Mouse (Mus musculus) embryo, embryonic 10.5 days (tissue): ENCODE results near the gene Nom1.
"Not testable (repeated sequence)": the region's sequence is repeated elsewhere in the genome, so short reads cannot be mapped to it uniquely, and the experiment has no call there.

Experiments used
- DNase-seq: peaks from one replicate; pipeline ENCODE4 v3.0.0-alpha.2; 2015; ENCODE audit warnings: low spot score

Nom1 gene

DNA sequence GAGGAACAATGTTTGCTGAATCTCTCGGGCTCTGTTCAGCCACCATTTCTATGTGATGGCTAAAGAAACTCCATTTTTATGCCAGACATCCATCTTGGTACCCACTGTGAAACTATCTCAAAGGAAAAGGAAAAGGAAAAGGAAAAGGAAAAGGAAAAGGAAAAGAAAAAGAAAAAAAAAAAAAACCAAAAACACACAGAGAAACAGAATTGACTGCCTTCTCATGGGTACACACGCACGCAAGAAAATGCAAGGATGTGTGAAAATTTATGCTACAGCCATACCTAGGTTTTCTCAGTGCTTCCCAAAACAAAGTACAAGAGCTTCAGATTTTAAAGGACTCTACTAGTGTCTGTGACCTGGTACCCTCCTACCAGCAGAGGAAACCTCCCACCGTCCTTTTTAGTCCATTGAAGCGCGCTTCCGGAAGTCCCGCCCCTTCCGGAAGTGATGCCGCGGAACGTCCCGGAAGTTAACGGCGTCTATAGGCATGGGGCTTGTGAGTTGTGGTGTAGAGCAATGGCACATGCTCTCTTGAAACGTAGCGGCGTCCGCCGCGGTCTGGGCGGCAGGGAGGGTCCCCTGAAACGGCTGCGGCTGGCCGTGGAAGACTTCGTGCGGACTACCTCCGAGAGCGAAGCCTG, at the start of gene Nom1:
Nom1 (plus strand) TSS at position 437 of the 644 bp plus-strand sequence.
- DNase-seq: peak; percentile 96

DNA sequence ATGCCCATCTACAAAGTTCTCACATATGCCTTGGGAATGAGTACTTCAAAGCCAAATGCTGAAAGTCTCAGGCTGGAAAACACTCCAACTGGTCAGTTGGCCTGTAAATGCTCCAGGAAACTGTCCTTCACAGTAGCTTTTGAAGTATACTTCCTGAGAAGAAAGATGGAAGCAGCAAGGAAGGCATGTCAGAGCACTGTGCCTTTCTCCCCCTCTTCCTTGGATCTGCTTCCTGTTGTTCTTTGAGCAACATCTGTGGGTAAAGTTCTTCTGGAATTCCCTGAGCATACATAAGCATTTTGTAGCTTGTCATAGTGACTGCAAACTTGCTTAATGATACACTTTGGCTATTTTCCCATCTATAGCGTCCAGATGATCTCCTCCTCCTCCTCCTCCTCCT, 46.9 kb upstream of the Nom1 start:
- no peak for DNase-seq

DNA sequence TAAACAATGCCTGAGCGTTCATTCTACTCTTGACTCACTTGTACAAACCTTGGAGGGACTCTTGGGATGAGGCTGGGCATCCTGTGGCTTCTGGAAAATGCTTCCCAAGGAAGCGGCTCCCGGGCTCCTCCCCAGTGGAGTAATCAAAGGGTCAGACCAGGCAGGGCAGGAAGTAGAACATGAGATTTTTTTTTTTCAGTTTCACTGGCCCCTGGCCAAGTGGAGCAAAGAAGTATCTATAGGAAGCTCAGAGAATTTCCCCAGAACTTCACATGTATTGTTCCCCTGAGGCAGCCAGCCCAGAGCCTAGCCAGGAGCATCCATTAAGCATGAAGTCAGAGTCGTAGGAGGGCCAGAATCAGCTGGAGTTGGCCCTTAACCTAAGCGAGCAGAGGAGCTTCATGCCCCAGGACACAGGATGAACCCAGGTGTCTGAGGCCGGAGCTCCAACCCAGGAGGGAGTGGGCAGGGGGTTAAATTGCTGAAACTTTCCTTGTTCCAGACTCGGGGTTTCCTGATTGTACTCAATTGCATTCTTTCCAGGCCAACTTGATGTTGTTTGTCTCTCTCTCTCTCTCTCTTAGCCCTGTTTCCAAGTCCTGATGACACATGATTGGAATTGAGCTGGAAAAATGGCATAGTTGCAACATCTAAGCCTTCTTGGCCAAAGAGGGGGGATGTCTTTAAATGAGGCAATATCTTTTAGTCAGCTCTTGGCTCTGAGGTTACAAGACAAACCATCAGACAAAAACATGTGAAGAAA, 46.1 kb upstream of the Nom1 start:
- DNase-seq: no peak

DNA sequence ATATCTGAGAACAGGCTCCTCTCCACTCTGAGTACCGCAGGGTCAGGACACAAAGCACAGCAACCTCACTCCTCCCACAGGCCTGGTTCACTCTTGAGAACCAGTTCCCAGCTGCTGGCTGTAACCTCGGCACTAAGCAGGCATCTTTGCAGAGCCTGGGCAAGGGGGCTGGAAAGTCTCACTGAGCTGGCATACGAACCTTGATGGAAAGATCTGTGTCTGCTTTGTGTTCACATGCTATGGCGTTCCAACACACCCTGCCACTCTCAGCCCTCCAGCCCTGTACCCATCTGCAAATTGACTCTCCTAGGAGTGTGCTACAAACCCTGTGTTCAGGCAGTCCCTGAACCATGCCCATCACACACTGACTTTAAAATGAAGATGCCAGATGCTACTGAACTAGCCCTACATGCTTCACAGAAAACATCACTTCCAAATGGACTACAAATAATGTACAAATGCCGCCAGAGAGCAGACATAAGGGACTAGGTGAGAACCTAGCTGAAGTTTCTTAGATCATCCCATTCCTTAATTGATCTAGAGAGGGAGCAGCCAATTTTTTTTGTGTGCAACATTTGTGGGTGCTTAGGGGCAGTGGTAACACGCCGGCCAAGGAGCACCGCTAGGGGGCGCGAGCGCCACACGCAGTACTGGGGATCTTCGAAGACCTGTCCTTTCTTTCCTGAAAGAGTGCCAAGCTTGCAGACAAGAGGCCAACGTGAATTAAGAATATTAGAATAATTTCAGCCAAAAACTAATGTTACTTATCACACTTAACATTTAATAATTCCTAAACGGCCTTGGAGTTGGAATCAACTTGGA, 45.3 kb upstream of the Nom1 start:
- peak; percentile 80 for DNase-seq

DNA sequence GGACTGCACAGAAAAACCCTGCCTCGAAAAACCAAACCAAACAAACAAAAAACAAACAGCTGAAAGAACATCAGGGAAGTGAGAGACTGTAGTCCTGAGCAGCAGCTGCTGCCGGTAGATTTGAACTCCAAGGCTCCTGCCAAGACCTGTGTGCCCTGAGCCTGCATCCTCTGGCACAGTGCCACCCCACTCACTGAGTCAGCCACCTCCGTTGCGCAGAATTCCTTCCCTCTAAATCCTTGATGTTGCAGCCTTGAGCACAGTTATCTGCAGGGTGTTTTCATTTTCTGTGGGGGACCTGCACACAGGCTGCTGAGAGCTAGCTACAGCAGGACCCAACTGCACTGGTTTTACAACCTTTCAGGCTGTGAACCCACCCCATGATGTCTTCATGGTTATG, 36.0 kb upstream of the Nom1 start:
- no peak for DNase-seq

DNA sequence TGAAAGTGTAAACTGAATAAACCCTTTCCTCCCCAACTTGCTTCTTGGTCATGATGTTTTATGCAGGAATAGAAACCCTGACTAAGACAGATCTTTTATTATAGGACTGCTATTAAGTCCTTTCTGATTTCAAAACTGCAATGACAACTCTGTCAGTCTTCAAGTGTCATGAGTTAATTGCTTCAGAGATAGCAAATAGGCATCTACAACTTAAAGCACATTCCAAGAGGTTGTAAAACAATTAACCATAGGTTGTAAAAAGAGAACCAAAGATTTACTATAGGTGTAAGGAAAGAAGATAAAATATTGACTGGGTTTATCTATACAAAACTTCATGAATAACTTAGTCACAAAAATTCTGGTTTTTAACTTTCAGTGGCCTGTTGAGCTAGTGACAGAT, 23.6 kb upstream of the Nom1 start:
- no peak for DNase-seq

DNA sequence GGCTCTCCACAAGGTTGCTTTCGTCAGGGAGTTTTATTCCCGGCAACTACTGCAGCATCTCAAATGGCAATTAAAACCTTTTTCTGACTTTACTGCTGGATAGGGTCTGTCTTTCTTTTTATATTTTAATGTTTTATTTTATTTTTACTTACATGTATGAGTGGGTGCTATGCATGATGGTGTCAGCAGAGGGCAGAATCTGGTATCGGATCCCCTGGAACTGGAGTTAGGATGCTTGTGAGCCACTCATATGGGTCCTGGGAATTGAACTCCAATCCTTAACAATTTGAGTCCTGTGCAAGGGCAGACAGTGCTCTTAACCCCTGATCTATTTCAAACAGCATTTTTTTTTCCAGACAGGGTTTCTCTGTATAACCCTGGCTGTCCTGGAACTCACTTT, 21.4 kb upstream of the Nom1 start:
- DNase-seq: peak; percentile 11

DNA sequence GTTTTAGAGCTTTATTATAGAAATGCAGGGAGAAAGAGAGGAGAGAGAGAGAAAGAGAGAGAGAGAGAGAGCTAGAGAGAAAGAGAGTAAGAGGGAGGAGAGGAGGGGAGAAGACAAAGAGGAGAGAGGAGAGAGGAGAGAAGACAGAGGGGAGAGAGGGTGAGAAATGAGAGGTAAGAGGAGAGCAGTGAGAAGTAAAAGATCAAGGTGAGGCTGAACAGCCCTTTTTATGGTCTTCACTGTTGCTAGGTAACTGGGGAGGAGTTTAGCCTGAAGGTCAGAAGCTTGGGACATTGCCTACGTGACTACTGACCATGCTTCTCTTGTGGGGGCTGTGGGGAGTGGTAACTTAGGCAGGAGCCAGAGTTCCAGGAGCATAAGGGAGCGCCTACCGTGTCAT, 11.1 kb upstream of the Nom1 start:
- not testable (repeated sequence) for DNase-seq

DNA sequence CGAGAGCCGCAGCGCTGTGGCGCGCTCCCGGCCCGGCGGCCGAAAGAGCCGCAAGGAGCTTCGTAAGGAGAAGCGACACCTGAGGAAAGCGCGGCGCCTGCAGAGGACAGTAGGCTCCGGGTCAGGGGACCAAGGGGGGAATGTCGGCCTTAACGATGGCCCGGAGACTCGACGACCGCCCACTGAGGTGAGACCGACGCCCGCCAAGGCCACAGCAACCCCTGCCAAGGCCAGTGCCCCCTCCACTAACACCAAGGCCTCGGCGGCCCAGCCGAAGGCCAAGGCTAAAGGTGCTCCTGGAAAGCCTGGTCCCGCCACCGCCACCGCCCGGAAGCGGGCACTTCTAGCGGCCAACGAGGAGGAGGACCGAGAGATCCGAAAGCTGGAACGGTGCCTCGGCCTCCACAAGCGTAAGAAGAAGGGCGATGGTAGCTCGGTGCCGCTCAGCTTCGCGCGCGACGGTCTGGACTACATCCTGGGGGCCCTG, 451 bp downstream of the Nom1 start:
- peak; percentile 24 for DNase-seq

DNA sequence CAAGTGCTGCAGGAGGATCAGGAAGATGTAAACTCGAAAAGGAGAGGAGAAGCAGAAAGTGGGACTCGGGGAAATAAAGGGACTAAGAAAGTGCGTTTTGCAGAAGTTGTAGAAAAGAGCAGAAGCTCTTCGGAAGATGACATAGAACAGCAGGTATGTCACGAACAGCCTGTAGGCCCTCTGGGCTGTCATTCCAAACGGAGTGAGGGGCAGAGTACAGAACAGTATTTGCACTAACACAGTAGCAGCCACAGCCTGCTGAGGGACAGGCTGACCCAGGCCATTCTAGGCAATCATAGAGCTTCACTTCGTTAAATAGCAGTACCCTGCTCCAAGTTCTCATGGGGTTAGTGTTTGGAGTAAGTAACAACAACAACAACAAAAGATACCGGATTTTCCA, 1.0 kb downstream of the Nom1 start:
- no peak for DNase-seq

DNA sequence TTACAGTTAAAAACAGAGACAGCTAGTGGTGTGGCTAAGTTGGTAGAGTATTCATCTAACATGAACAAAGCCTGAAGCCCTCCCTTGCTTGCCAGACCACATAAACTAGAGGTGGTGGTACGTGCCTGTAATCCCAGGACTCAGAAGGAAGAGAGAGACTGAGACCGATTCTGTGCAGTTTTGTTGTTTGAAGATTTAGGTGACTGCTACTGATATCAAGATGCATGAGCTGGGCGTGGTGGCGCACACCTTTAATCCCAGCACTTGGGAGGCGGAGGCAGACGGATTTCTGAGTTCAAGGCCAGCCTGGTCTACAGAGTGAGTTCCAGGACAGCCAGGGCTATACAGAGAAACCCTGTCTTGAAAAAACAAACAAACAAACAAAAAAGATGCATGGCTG, 2.3 kb downstream of the Nom1 start:
- DNase-seq: not testable (repeated sequence)

DNA sequence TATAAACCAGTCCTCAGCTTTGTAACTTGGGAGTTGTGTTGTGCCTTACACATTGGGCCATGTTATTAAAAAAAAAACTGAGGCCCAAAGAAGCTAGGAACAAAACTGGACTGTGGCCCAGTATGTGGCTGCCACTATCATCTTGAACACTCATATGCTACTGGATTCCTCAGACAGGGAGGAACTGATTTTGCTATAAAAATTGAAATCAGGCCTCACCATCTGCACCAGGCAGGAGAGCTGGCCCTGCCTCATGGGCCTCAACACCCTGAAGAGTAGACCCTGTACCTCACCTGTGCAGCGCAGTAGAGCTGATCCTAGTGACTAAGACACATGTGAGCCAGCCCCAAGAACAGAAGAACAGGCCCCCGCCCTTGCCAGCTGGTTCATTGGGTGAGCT, 10.8 kb downstream of the Nom1 start:
- DNase-seq: no peak

DNA sequence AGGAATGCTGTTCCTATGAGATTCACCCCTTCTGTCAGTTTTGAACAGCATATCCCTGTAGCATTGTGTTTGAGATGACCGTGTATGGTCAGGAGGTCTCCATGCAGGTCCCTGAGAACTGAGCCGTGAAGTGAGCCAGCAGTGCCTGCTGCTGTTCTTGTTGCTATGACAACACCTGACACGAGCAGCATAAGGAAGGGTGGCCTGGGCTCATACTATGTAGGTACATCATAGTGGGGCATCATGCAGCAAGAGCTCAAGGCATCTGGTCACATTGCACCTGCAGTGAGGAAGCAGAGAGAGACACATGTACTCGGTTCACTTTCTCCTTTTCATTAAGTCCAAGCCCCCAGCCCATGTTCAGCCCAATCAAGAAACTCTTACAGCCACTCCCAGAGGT, 17.9 kb downstream of the Nom1 start:
- no peak for DNase-seq

DNA sequence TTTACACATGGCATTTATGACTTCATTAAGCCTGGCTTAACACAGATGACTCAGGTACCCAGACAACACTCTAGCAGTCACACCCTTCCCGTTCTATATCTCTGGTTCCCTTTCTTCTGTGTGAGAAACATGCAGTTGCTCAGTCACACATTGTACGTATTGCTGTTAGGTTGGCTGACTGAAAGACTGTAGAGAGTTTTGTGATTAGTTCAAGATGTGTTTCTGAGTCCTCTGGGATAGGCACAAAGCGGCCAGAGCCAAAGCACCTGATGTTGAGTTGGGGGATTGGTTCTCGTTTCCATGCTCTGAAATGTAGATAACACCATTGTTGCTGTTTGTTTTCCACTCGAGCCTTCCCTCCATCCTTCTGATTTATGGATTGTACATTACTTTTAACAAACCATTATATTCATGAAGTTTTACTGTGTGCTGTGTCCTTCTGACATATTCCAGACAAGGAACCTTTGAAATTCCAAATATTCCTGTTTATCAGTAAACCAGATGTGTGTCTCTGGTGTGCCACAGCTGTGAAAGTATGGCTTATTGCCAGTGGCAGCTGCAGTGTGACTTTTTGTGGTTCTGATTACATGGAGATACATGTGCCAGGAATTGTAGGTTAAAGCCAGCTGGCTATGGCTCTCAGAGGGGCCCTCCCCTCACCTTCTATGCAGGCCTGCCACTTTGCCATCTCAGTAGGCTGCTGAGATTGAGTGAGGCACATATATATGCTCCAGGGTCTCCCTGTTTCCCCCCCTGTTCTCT, 22.6 kb downstream of the Nom1 start:
- no peak for DNase-seq

DNA sequence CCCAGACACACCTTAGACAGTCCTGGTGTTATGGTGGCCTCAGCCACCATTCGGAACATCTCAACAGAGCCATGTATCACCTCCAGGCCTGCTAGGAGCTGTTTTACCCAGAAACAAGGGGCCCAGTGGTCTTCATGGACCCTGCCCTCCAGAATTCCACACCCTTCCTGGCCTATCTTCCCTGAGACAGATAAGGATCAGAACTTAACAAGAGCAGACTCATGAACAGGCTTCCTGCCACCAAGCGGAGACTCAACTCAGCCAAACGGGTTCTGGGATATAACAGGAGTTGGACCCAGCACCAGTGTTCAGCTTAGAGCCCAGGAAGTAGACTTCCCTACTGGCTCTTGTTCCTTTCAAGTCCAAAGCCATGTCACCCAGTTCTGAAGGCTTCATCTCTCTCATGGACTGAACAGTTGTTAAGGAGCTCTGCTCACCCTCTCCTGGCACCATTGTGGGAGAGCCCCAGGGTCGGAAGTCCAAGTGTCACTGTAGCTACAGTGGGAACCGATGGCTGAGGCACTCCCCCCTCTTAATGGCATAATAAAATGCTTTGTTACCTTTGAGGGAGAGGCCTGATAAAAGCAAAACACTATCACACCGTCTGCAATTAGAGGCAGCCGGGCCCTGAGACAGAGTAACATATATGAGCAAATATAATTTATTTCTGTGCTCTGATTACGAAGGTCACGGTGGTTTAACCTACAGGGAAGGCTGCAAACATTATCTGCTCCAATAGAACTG, 28.7 kb downstream of the Nom1 start:
- no peak for DNase-seq

DNA sequence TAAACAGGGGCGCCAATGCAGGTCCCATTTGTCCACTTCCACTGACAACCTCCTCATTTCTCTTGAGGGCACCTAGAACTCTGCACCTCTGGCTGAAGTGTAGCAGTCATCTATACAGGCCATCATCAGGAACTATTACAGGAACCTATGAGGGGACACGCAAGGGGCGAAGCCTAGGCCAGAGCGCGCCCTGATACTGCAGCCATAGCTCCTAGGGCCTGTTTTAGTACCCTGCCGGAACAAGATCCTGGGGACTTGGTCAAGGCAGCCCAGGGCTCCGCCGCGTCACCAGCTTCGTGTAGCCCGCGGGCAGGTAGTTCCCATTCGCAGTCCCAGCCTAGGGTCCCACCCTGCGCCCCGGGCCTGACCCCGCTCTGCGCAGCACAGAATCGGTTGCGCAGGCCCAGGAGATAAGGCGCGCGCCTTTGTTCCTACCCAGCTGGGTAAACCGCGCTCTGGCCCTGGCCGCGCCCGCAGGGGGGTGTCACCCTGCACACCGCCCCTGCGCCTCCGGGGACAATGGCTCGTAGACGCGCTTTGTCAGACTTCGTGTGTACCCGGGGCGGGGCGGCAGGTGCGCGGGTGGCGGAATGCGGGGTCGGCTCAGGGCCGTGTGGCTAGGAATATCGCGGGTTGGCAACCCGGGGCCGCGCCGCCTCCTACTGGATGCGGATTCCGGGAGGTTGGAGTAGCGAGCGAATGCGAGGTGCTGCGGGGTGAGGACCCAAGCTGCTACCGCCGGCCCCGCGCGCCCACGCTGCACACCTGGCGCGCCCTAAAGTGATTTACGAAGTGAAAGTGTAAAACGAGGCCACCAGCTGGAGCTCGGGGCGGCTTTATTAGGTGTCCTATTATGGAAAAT, 33.3 kb downstream of the Nom1 start:
- DNase-seq: peak; percentile 46

DNA sequence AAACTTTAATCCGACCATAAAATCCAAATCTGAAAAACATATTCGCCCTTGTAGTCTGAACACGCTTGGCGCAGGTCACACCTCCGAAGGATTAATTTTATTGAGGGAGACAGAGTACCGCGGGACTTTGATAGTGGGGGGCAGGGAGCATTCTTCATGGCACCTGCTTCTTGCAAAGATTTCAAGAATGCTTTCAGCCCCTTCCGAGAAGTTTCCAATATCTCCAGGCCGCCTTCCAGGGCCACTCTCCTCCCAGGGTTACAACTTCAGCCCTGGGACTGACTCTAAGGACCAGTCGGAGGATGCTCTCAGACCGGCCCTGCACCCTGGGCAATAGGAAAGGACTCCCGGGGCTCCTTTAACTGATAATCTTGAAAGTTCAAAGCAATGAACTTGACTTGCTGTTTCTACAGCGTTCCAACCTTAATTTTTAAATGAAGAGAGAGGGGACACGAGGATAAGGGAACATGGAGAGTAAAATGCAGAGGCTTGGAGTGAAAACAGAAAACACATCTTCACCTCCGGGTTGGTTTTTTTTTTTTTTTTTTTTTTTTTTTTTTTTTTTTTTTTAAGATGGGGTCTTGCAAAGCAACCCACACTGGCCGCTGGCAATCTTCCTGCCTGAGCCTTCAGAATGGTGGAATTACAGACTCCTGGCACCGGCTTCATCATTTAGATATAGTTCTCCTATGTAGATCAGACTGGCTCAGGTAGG, 34.0 kb downstream of the Nom1 start:
- DNase-seq: peak; percentile 46

DNA sequence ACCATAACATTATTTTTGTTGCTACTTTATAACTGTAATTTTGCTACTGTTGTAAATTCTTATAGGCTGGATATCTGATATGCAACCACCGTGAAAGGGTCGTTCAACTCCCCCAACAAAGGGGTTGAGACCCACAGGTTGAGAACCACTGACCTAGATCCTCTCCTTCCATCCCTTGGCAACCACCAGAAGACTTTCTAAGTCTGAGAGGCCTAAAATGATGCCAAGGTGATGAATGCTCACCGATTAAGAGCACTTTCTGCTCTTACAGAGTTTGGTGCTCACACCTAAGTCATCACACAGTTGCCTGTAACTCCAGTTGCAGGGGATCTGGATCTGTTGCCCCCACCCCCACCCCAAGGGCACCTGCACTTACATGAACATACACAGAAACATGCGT, 35.0 kb downstream of the Nom1 start:
- DNase-seq: peak; percentile 33

DNA sequence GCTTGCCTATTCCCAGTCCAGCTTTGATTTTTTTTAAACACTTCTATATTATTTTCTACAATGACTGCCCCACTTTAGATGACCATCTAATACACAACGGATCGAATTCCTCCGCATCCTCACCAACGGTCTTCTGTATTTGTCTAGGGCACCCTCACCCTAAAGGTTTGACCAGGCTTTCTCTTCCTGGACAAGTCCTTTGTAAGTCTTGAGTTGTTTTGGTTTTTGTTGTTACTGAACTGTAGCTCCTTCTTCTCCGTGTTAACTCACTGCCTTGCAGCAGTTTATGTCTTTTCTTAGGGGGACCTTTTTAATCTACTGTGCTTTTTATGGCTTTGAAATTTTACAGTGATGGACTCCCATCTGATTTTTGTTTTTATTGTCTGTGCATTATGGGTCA, 35.8 kb downstream of the Nom1 start:
- DNase-seq: peak; percentile 43
